Mouse (Mus musculus): ENCODE results near the gene Tspan11. TPM values are rescaled to one million over a fixed set of nuclear protein-coding genes. Genes with fewer than 3 reads are reported as not detected.

Gene Tspan11
- total and polyA plus RNA-seq, 3 experiments: not detected

GRCm38 (mm10) chr6:127876436-127876835 is 11.0 kb upstream of the Tspan11 start:
- DNase-seq (ENCODE audit: extremely low read depth): no peak
- H3K27ac ChIP-seq (ENCODE audit: insufficient read depth, low read depth): no peak overlapping the region
- H3K4me2 ChIP-seq (ENCODE audit: insufficient read depth, low read depth, poor library complexity, severe bottlenecking): no peak overlapping the region
- no peaks in the 10 kb centered on the region for H3K4me1 ChIP-seq (ENCODE audit: control insufficient read depth in 1 of 2, insufficient read depth in 2 of 2)
- no peak overlapping the region for H3K4me3 ChIP-seq (replicated peaks in 1 of 3; ENCODE audit: low read depth in 2 of 3, low read length in 2 of 3, poor library complexity in 1 of 3)
- TF ChIP-seq ZNF384 (IDR thresholded peaks at IDR 0.05; ENCODE audit: low read depth, low read length): no peak
- no peak for TF ChIP-seq MAZ (IDR thresholded peaks at IDR 0.05; ENCODE audit: low read depth, low read length)
- no peak for TF ChIP-seq NELFE (IDR thresholded peaks at IDR 0.05; ENCODE audit: low read depth, low read length)
- TF ChIP-seq E2F4 (IDR thresholded peaks at IDR 0.05; ENCODE audit: insufficient replicate concordance, low read depth, low read length): no peak
- TF ChIP-seq ZMIZ1 (IDR thresholded peaks at IDR 0.05; ENCODE audit: low read depth, low read length): no peak
- no peak for TF ChIP-seq JUN (IDR thresholded peaks at IDR 0.05; ENCODE audit: insufficient read depth, low read depth, low read length)
- TF ChIP-seq POLR2AphosphoS2 (IDR thresholded peaks at IDR 0.05; ENCODE audit: low read depth, low read length): no peak
- no peak for TF ChIP-seq IRF4 (IDR thresholded peaks at IDR 0.05; ENCODE audit: low read depth, low read length)
- TF ChIP-seq MEF2A (IDR thresholded peaks at IDR 0.05; ENCODE audit: borderline replicate concordance, low read depth, low read length): no peak
- H3K79me2 ChIP-seq (replicated peaks; ENCODE audit: control insufficient read depth, extremely low read depth, insufficient read depth, poor library complexity, severe bottlenecking): no peaks in the 10 kb centered on the region
- H3K9ac ChIP-seq (ENCODE audit: insufficient read depth, low read depth): no peak overlapping the region
- dilution Hi-C loops (cut with MboI; ENCODE audit: extremely low pct_ligation_motif_present, extremely low pct_unique_long_range_greater_than_20kb, low sequenced_read_pairs) (no loop called here), in situ Hi-C loops (cut with MboI; ENCODE audit: low pct_ligation_motif_present, low pct_unique_long_range_greater_than_20kb, low sequenced_read_pairs) (no loop called here)
- H3K36me3 ChIP-seq (replicated peaks in 1 of 2; ENCODE audit: control insufficient read depth in 1 of 2, insufficient read depth in 1 of 2, low read length in 1 of 2): no peaks in the 10 kb centered on the region
- peaks cover 17% of the 10 kb centered on the region for H3K9me3 ChIP-seq (replicated peaks; ENCODE audit: low read length)
- H3K27me3 ChIP-seq (replicated peaks): peaks cover 61% of the 10 kb centered on the region

- no peak overlapping the region for H3K4me2 ChIP-seq (ENCODE audit: insufficient read depth, low read depth, poor library complexity, severe bottlenecking)
- no peaks in the 10 kb centered on the region for H3K36me3 ChIP-seq (replicated peaks in 1 of 2; ENCODE audit: control insufficient read depth in 1 of 2, insufficient read depth in 1 of 2, low read length in 1 of 2)
- in situ Hi-C loops (cut with MboI; ENCODE audit: low pct_ligation_motif_present, low pct_unique_long_range_greater_than_20kb, low sequenced_read_pairs) (no loop called here), dilution Hi-C loops (cut with MboI; ENCODE audit: extremely low pct_ligation_motif_present, extremely low pct_unique_long_range_greater_than_20kb, low sequenced_read_pairs) (no loop called here)
- no peak overlapping the region for H3K9ac ChIP-seq (ENCODE audit: insufficient read depth, low read depth)
- DNase-seq (ENCODE audit: extremely low read depth): no peak
- no peak overlapping the region for H3K27ac ChIP-seq (ENCODE audit: insufficient read depth, low read depth)
- TF ChIP-seq BHLHE40 (IDR thresholded peaks at IDR 0.05; ENCODE audit: low read depth, low read length) (no peak), CHD2 (IDR thresholded peaks at IDR 0.05; ENCODE audit: low read length) (no peak), MXI1 (IDR thresholded peaks at IDR 0.05; ENCODE audit: low read depth, low read length) (no peak), MAX (IDR thresholded peaks at IDR 0.05; ENCODE audit: low read length) (no peak), ZNF384 (IDR thresholded peaks at IDR 0.05; ENCODE audit: low read depth, low read length) (no peak), KAT2A (IDR thresholded peaks at IDR 0.05; ENCODE audit: insufficient replicate concordance, low read length) (no peak), EP300 (IDR thresholded peaks at IDR 0.05; ENCODE audit: low read length) (no peak), JUND (conservative IDR thresholded peaks at IDR 0.05; ENCODE audit: low read depth, low read length) (no peak), PAX5 (IDR thresholded peaks at IDR 0.05; ENCODE audit: low read length) (no peak), UBTF (IDR thresholded peaks at IDR 0.05; ENCODE audit: low read depth, low read length) (no peak), TBP (conservative IDR thresholded peaks at IDR 0.05; ENCODE audit: low read depth, low read length) (no peak), SMC3 (IDR thresholded peaks at IDR 0.05; ENCODE audit: low read depth, low read length) (no peak)
- no peaks in the 10 kb centered on the region for H3K4me1 ChIP-seq (ENCODE audit: control insufficient read depth in 1 of 2, insufficient read depth in 2 of 2)
- H3K79me2 ChIP-seq (replicated peaks; ENCODE audit: control insufficient read depth, extremely low read depth, insufficient read depth, poor library complexity, severe bottlenecking): no peaks in the 10 kb centered on the region
- H3K4me3 ChIP-seq (replicated peaks in 1 of 3; ENCODE audit: low read depth in 2 of 3, low read length in 2 of 3, poor library complexity in 1 of 3): no peak overlapping the region
- peaks cover 58% of the 10 kb centered on the region for H3K27me3 ChIP-seq (replicated peaks)
- peaks cover 14% of the 10 kb centered on the region for H3K9me3 ChIP-seq (replicated peaks; ENCODE audit: low read length)
Observed at GRCm38 (mm10) chr6:127877026-127877425, 10.4 kb upstream of the Tspan11 start.

Measured in CH12.LX (cell line).